Mouse (Mus musculus) testis, adult 2 months (tissue): Measurements from ENCODE around the gene Pik3cd.
"Not testable (repeated sequence)": the region's sequence is repeated elsewhere in the genome, so short reads cannot be mapped to it uniquely, and the experiment has no call there.

Experiments
- CTCF ChIP-seq: fragments of 200-500 bp; IDR thresholded peaks from 2 replicates; pipeline ENCODE4 v1.5.1; 2012; ENCODE audit warnings: low read depth, mild to moderate bottlenecking, inconsistent platforms, low read length, moderate library complexity; ENCODE audit not compliant: control insufficient read depth, insufficient read depth, insufficient replicate concordance
- POLR2A ChIP-seq: fragments of 200-500 bp; IDR thresholded peaks from 2 replicates; pipeline ENCODE4 v1.6.1; 2012; ENCODE audit warnings: low read depth, mild to moderate bottlenecking, inconsistent platforms, low read length, moderate library complexity; ENCODE audit not compliant: control insufficient read depth

GRCm38 (mm10) chr4:149613497-149613896 is 88.9 kb downstream of the Pik3cd start:
- TF ChIP-seq CTCF, POLR2A: not testable (repeated sequence)
